Mouse (Mus musculus) spleen, postnatal 0 days (tissue): ENCODE measurements around the gene Arhgap9. TPM values are rescaled to one million over a fixed set of nuclear protein-coding genes. Genes with fewer than 3 reads are reported as not detected.

Experiments used
- polyA plus RNA-seq: library from polyadenylated mRNA; unstranded; fragments of >200 nt; fragmentation: Nextera tagmentation; extraction: Ambion mirVana; gene quantifications from 2 replicates; pipeline ENCODE4 v1.2.1, GENCODE M21; 2015

Arhgap9 gene
- 38.7 and 46.0 TPM in 2 replicates for polyA plus RNA-seq

DNA sequence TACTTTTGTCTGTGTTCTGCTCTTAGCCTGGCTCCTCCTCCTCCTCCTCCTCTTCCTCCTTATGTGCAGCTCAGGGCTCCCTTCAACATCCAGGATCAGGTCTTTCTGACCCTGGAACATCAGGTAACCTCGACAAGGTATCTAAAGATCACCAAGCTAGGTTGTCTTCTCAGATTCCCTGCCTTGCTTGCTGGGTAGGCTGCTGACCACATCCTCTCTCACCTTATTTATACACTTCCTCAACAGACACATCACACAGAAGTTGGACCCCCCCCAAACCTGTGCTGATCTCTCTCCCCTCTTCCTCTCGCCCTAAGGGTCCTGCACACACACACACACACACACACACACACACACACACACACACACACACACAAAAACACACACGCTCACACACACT is at the start of gene Arhgap9:
Arhgap9 (plus strand) TSS at position 344 of the 400 bp plus-strand sequence.

GRCm38 (mm10) chr10:127288800-127289572 is 32.8 kb upstream of the Arhgap9 start, which contains the start of gene Mbd6:
Gene Mbd6 (minus strand): TSS chr10:127289018.

GRCm38 (mm10) chr10:127311476-127312355 is 10.0 kb upstream of the Arhgap9 start, which contains the start of gene Mars:
Gene Mars (minus strand): TSS chr10:127311786.

GRCm38 (mm10) chr10:127341891-127342639 is 20.3 kb downstream of the Arhgap9 start, which contains the start of gene Gli1:
Gene Gli1 (minus strand): TSS chr10:127341974.

DNA sequence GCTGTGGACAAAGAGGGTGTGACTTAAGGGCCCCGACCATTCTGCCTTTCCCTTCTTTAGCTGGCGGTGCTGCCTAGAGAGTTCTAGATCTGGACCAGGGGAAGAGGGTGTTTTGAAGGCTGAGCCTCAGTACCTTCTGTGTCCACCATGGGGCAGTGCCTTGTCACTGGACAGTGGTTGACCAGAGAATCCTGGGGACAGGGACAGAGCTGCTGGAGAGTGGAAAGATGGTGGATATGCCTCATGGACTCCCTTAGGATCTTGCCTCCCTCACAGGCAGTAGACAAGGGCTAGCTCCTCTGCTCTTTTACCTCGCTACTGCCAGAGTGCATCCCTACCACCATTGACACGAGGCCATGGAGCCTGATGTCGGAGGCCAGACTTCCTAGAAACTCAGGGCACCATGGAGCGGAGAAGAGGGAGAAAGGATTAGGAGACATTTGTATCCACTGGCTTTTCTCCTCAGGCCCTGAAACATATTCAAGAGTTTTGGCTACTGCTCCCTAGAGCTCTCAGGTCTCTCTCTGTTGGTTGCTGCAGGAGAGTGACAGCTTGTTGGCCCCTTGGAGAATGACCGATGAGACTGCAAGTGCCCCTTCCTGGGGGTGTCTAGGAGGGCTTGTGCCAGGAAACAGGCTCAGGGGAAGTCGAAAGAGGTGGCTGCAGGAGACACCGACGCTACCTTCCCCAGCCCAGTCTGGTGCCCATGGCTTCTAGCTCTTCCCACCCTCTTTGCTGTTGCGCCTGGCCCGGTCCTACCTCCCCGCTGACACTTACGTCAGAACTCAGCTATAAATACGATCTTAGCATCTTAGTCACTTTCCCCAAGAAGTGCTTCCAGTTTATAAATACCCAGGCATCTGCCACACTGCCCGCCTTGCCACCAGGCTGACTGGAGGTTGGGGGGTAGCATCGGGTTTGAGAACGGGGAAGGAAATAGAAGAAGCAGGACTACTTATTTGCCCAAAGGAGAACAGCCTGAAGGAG is 32.4 kb downstream of the Arhgap9 start, which contains the start of gene Inhbe:
Inhbe (minus strand) TSS at position 503 of the 987 bp plus-strand sequence.

DNA sequence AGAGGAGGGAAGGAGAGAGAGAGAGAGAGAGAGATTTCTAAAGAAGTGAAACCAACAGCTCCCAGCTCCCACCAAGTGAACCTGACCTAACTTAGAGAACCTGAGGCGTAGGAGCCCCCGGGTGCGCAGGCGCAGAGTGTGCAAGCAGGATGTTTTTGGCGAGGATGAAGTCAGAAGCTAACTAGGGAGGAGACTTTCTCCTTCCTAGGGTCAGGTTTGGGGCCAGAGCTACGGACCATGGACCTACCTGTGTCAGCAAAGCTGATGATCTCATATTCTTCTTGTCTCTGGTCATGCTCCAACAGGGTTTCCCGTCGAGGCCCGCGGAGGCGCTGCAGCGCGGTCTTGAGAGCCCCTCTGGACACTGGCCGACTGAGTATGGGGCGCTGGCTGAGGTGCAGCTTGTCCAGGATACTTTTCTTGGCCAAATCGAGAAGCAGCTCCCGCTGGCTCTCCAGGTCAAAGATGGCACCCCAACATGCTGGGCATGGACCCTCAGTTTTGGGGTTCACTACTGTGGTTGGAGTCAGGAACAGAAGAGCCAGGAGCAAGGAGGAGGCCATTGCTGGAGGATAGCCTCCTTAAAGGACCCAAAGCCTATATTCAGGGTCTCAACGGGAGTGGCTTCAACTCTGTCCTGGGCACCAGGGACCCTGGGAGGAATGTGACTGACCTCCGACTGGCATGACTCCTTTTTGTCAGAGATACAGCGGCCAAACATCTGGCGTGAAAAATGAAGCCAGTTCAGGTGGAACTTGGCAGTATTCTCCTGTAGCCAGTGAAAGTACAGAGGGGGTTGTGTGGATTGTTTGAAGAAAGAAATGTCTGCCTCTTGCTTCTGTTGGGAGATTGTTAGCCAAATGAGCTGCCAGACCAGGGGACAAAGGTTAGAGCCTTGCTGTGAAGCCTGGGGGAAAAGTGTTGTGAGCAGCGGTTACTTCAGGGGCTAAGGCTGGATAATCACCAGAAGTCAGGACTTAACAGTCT is 48.4 kb downstream of the Arhgap9 start, which contains the start of gene Inhbc:
Inhbc (minus strand) TSS at position 598 of the 987 bp plus-strand sequence.

Other genes starting within 250 kb of the Arhgap9 start
- 2.5 and 3.6 TPM in 2 replicates for gene Agap2, start 246.7 kb upstream of the Arhgap9 start, polyA plus RNA-seq
- gene Os9, start 200.8 kb upstream of the Arhgap9 start, polyA plus RNA-seq, result 47.0 and 54.4 TPM in 2 replicates
- 22.9 and 24.8 TPM in 2 replicates for gene B4galnt1, start 156.7 kb upstream of the Arhgap9 start, polyA plus RNA-seq
- gene Slc26a10, start 141.3 kb upstream of the Arhgap9 start, polyA plus RNA-seq, result 1.5 and 1.6 TPM in 2 replicates
- gene Arhgef25, start 131.9 kb upstream of the Arhgap9 start, polyA plus RNA-seq, result 13.1 and 17.5 TPM in 2 replicates
- 36.1 and 42.7 TPM in 2 replicates for gene Dtx3, start 126.2 kb upstream of the Arhgap9 start, polyA plus RNA-seq
- gene Pip4k2c, start 110.4 kb upstream of the Arhgap9 start, polyA plus RNA-seq, result 41.4 and 44.1 TPM in 2 replicates
- gene Kif5a, start 58.6 kb upstream of the Arhgap9 start, polyA plus RNA-seq, result 0.06 and 0.15 TPM in 2 replicates
- 94.5 and 104 TPM in 2 replicates for gene Dctn2, start 55.6 kb upstream of the Arhgap9 start, polyA plus RNA-seq
- 11.7 and 14.1 TPM in 2 replicates for gene Mbd6, start 32.9 kb upstream of the Arhgap9 start, polyA plus RNA-seq
- gene Mars, start 10.2 kb upstream of the Arhgap9 start, polyA plus RNA-seq, result 79.4 and 88.0 TPM in 2 replicates
- 0.66 and 1.1 TPM in 2 replicates for gene Gli1, start 20.0 kb downstream of the Arhgap9 start, polyA plus RNA-seq
- gene Inhbe, start 32.4 kb downstream of the Arhgap9 start, polyA plus RNA-seq, result not detected in 2 replicates
- gene Inhbc, start 48.5 kb downstream of the Arhgap9 start, polyA plus RNA-seq, result not detected in 2 replicates
- 14.1 and 16.8 TPM in 2 replicates for gene R3hdm2, start 58.4 kb downstream of the Arhgap9 start, polyA plus RNA-seq
- gene Stac3, start 179.7 kb downstream of the Arhgap9 start, polyA plus RNA-seq, result 0.12 and 0.49 TPM in 2 replicates
- gene Ndufa4l2, start 193.0 kb downstream of the Arhgap9 start, polyA plus RNA-seq, result 22.4 and 25.0 TPM in 2 replicates
- gene Shmt2, start 200.5 kb downstream of the Arhgap9 start, polyA plus RNA-seq, result 80.6 and 92.9 TPM in 2 replicates
- 0.12 TPM in 1 of 2 replicates, not detected in the other for gene Nxph4, start 212.6 kb downstream of the Arhgap9 start, polyA plus RNA-seq